Mouse (Mus musculus) lung, postnatal 25 days (tissue): ENCODE results near the gene Epp13.
"Not testable (repeated sequence)": the region's sequence is repeated elsewhere in the genome, so short reads cannot be mapped to it uniquely, and the experiment has no call there.

Experiments
- DNase-seq: peaks from one replicate; pipeline ENCODE4 v3.0.0; 2022; ENCODE audit warnings: low spot score

Epp13 gene

GRCm38 (mm10) chr7:6285366-6285765, 32.9 kb downstream of the Epp13 start:
- no peak for DNase-seq

GRCm38 (mm10) chr7:6285842-6286705, 33.6 kb downstream of the Epp13 start, which contains the start of gene Zfp667:
Gene Zfp667 (plus strand): TSS chr7:6286579.
- peak; percentile 97 for DNase-seq

- DNase-seq, result no peak
These were observed 34.5 kb downstream of the Epp13 start for GRCm38 (mm10) chr7:6286921-6287531.

GRCm38 (mm10) chr7:6291121-6291520, 38.6 kb downstream of the Epp13 start:
- DNase-seq, result not testable (repeated sequence)

- not testable (repeated sequence) for DNase-seq
These were observed 48.3 kb downstream of the Epp13 start for GRCm38 (mm10) chr7:6300796-6301195.

GRCm38 (mm10) chr7:6330458-6331232, 78.1 kb downstream of the Epp13 start:
- no peak for DNase-seq

GRCm38 (mm10) chr7:6331233-6331956, 78.9 kb downstream of the Epp13 start, which contains the start of gene Zfp583:
Gene Zfp583 (minus strand): TSS chr7:6331285.
- DNase-seq, result peak; percentile 87
